Mouse (Mus musculus) 3134 (cell line): ENCODE data around the gene Trim30a.
"Not testable (repeated sequence)": the region's sequence is repeated elsewhere in the genome, so short reads cannot be mapped to it uniquely, and the experiment has no call there.

Source experiments
- DNase-seq: peaks from one replicate; pipeline ENCODE4 v3.0.0-alpha.2; 2011; ENCODE audit warnings: low spot score; ENCODE audit not compliant: insufficient read length; ENCODE audit errors: extremely low read depth

Trim30a gene

GRCm38 (mm10) chr7:104465065-104465744 lies at the start of gene Trim30a:
TSS of gene Trim30a (minus strand) at chr7:104465193.
- peak; percentile 72 for DNase-seq

- peak; percentile 59 for DNase-seq
Observed at GRCm38 (mm10) chr7:104507421-104508065, 42.5 kb upstream of the Trim30a start, which contains the start of gene Trim30d. TSS of gene Trim30d (minus strand) at chr7:104507849.

GRCm38 (mm10) chr7:104501589-104502371 lies 36.8 kb upstream of the Trim30a start:
- no peak for DNase-seq

GRCm38 (mm10) chr7:104501186-104501585 lies 36.2 kb upstream of the Trim30a start:
- DNase-seq: not testable (repeated sequence)

- not testable (repeated sequence) for DNase-seq
Observed at GRCm38 (mm10) chr7:104499464-104499863, 34.5 kb upstream of the Trim30a start.

GRCm38 (mm10) chr7:104445961-104446645 lies 18.9 kb downstream of the Trim30a start:
- peak; percentile 72 for DNase-seq

GRCm38 (mm10) chr7:104404460-104404950 lies 60.5 kb downstream of the Trim30a start:
- no peak for DNase-seq

GRCm38 (mm10) chr7:104401140-104401539 lies 63.9 kb downstream of the Trim30a start:
- DNase-seq: peak; percentile 4

- no peak for DNase-seq
Observed at GRCm38 (mm10) chr7:104400698-104401097, 64.3 kb downstream of the Trim30a start, which contains the start of gene Trim30c. TSS of gene Trim30c (minus strand) at chr7:104400837.

- DNase-seq: no peak
Observed at GRCm38 (mm10) chr7:104398492-104398891, 66.5 kb downstream of the Trim30a start.

GRCm38 (mm10) chr7:104369736-104370414 lies 95.1 kb downstream of the Trim30a start, which contains the start of gene Trim30b:
TSS of gene Trim30b (minus strand) at chr7:104369884.
- DNase-seq: peak; percentile 23

GRCm38 (mm10) chr7:104366339-104366738 lies 98.7 kb downstream of the Trim30a start:
- no peak for DNase-seq
